Mouse (Mus musculus) kidney, embryonic 15.5 days (tissue): ENCODE results near the gene Prkcz. TPM values are rescaled to one million over a fixed set of nuclear protein-coding genes. Genes with fewer than 3 reads are reported as not detected.

Experiments
- ATAC-seq: fragments of 200-750 bp; cut with Nextera tagmentation; replicated peaks from 2 replicates; pipeline ENCODE4 v1.8.0; 2017; ENCODE audit warnings: moderate TSS enrichment; ENCODE audit not compliant: low FRiP score
- H3K27ac ChIP-seq: fragments of 300-500 bp; sonication (generic); 2 replicates; pipeline ENCODE4 v1.5.1; 2015; ENCODE audit warnings: mild to moderate bottlenecking, inconsistent platforms
- H3K27me3 ChIP-seq: fragments of 300-500 bp; sonication (generic); 2 replicates; pipeline ENCODE4 v1.6.1; 2015; ENCODE audit warnings: inconsistent platforms
- H3K36me3 ChIP-seq: fragments of 300-500 bp; sonication (generic); 2 replicates; pipeline ENCODE4 v1.6.1; 2015; ENCODE audit warnings: inconsistent platforms
- H3K4me1 ChIP-seq: fragments of 300-500 bp; sonication (generic); 2 replicates; pipeline ENCODE4 v1.6.1; 2015; ENCODE audit warnings: inconsistent platforms
- H3K4me2 ChIP-seq: fragments of 300-500 bp; sonication (generic); 2 replicates; pipeline ENCODE4 v1.6.1; 2015; ENCODE audit warnings: moderate library complexity, mild to moderate bottlenecking, inconsistent platforms
- H3K4me3 ChIP-seq: fragments of 300-500 bp; sonication (generic); replicated peaks from 2 replicates; pipeline ENCODE4 v1.5.1; 2015; ENCODE audit warnings: mild to moderate bottlenecking, inconsistent platforms
- H3K9ac ChIP-seq: fragments of 300-500 bp; sonication (generic); 2 replicates; pipeline ENCODE4 v1.6.1; 2015; ENCODE audit warnings: mild to moderate bottlenecking, inconsistent platforms
- H3K9me3 ChIP-seq: fragments of 300-500 bp; sonication (generic); replicated peaks from 2 replicates; pipeline ENCODE4 v1.6.1; 2016; ENCODE audit warnings: inconsistent platforms
- WGBS: fragments of 180-500 bp; shearing (Covaris S2); methylation state at CpG from one replicate; pipeline ENCODE4 v1.1.7; 2015; ENCODE audit warnings: mixed read lengths; 5-methylcytosine and 5-hydroxymethylcytosine counted together
- polyA plus RNA-seq: library from polyadenylated mRNA; unstranded; fragments of >200 nt; fragmentation: Nextera tagmentation; extraction: Ambion mirVana; gene quantifications from 2 replicates; pipeline ENCODE4 v1.2.1, GENCODE M21; 2015

Gene Prkcz
- polyA plus RNA-seq, 1 experiment from 2014 or later = 16.6 TPM

- Histone ChIP-seq H3K4me3 (no peak overlapping the region), H3K27ac (peak overlapping the region; percentile 19), H3K9ac (no peak overlapping the region), H3K9me3 (no peaks in the 10 kb centered on the region), H3K4me2 (no peak overlapping the region), H3K36me3 (no peaks in the 10 kb centered on the region), H3K27me3 (0 out of 2 replicates have a peak, but pooled peaks cover 3% of the 10 kb centered on the region), H3K4me1 (peaks cover 41% of the 10 kb centered on the region)
- 56% methylated on average over 6 of the region's 6 CpGs for WGBS
- no peak for ATAC-seq
These were observed 115.2 kb downstream of the Prkcz start for GRCm38 (mm10) chr4:155245770-155246492.

- no peak for ATAC-seq
- Histone ChIP-seq H3K4me2 (no peak overlapping the region), H3K27me3 (0 out of 2 replicates have a peak, but pooled peaks cover 3% of the 10 kb centered on the region), H3K9ac (no peak overlapping the region), H3K4me1 (peaks cover 28% of the 10 kb centered on the region), H3K36me3 (no peaks in the 10 kb centered on the region), H3K4me3 (no peak overlapping the region), H3K27ac (no peak overlapping the region), H3K9me3 (no peaks in the 10 kb centered on the region)
- WGBS = 87% methylated on average over 12 of the region's 12 CpGs
These were observed 117.9 kb downstream of the Prkcz start for GRCm38 (mm10) chr4:155243233-155243632.

DNA sequence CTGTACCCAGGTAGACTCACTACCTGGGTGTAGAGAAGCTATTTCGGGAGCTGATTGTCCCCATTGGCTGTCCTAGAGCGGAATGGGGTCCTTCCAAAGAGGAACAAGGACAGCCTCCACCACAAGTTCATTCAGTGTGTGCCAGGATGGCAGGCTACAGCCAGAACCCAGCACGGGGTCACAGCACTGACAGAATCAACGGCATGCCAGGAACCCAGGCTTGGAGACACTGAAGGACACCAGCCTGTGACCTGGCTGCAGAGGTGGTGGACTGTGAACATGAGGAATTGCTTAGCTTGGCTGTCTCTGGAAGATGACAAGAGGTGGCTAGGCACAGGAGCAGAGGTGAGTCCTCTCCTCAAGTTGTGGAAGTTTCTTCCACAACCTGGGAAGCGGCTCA is 118.9 kb downstream of the Prkcz start:
- Histone ChIP-seq H3K9me3 (no peaks in the 10 kb centered on the region), H3K9ac (no peak overlapping the region), H3K4me3 (no peak overlapping the region), H3K36me3 (no peaks in the 10 kb centered on the region), H3K27me3 (0 out of 2 replicates have a peak, but pooled peaks cover 3% of the 10 kb centered on the region), H3K4me1 (peaks cover 37% of the 10 kb centered on the region), H3K27ac (no peak overlapping the region), H3K4me2 (no peak overlapping the region)
- WGBS = 89% methylated on average over 5 of the region's 5 CpGs
- no peak for ATAC-seq

DNA sequence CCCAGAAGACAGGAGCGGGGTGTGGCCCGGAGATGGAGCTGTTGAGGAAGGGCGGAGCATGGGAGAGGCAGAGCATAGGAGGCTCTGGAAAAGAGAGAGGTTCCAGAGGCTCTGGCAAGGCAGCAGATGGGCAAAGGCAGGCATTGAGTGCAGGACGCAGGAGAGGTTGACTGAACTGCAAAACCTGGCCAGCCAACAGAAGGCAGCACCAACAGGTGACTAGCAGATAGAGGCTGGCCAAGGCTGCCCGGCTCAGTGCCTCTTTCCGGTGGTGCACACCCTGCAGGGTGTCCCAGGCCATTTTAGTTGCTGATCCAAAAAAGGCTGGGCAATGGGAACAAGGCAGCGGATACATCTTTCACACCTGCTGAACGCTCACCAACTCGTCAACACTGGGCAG is 119.4 kb downstream of the Prkcz start:
- 0 out of 2 replicates have a peak, but pooled peaks cover 3% of the 10 kb centered on the region for H3K27me3 ChIP-seq
- no peak overlapping the region for H3K27ac ChIP-seq
- no peak overlapping the region for H3K4me3 ChIP-seq
- no peak overlapping the region for H3K4me2 ChIP-seq
- no peak overlapping the region for H3K9ac ChIP-seq
- no peaks in the 10 kb centered on the region for H3K9me3 ChIP-seq
- H3K4me1 ChIP-seq = peaks cover 37% of the 10 kb centered on the region
- no peaks in the 10 kb centered on the region for H3K36me3 ChIP-seq
- no peak for ATAC-seq
- WGBS = 82% methylated on average over 9 of the region's 9 CpGs

DNA sequence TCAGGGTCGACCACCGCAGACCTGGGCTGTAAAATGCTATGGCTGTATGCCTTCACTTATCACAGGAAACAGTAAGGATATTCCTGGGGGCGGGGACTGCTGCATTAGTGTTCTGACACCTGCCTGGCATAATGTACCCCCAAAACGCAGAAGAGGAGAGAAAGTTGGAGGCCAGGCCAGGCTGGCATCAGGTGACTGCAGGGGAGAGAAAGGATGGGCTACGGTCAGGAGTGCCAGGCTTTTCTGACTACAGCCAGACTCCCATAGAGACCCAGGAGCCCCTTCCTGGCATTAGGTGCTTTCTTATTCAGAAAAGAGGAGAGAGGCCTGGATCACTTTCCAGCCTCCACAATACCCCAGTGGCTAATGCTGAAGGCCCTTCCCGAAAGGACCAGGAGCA is 121.7 kb downstream of the Prkcz start:
- Histone ChIP-seq H3K4me3 (no peak overlapping the region), H3K36me3 (no peaks in the 10 kb centered on the region), H3K27ac (no peak overlapping the region), H3K27me3 (0 out of 2 replicates have a peak, but pooled peaks cover 3% of the 10 kb centered on the region), H3K9me3 (no peaks in the 10 kb centered on the region), H3K9ac (no peak overlapping the region), H3K4me2 (no peak overlapping the region), H3K4me1 (peaks cover 43% of the 10 kb centered on the region)
- no peak for ATAC-seq
- WGBS = 57% methylated on average over 6 of the region's 6 CpGs

GRCm38 (mm10) chr4:155238276-155238675 is 122.9 kb downstream of the Prkcz start:
- 0 out of 2 replicates have a peak, but pooled peaks cover 3% of the 10 kb centered on the region for H3K27me3 ChIP-seq
- H3K4me1 ChIP-seq = peaks cover 55% of the 10 kb centered on the region
- peak; percentile 42 for ATAC-seq
- H3K36me3 ChIP-seq = no peaks in the 10 kb centered on the region
- H3K4me3 ChIP-seq = no peak overlapping the region
- H3K9me3 ChIP-seq = no peaks in the 10 kb centered on the region
- H3K4me2 ChIP-seq = peak overlapping the region; percentile 33; the same call in 1 of the 2 replicates
- H3K27ac ChIP-seq = peak overlapping the region; percentile 99
- no peak overlapping the region for H3K9ac ChIP-seq
- WGBS = 47% methylated on average over 5 of the region's 5 CpGs

DNA sequence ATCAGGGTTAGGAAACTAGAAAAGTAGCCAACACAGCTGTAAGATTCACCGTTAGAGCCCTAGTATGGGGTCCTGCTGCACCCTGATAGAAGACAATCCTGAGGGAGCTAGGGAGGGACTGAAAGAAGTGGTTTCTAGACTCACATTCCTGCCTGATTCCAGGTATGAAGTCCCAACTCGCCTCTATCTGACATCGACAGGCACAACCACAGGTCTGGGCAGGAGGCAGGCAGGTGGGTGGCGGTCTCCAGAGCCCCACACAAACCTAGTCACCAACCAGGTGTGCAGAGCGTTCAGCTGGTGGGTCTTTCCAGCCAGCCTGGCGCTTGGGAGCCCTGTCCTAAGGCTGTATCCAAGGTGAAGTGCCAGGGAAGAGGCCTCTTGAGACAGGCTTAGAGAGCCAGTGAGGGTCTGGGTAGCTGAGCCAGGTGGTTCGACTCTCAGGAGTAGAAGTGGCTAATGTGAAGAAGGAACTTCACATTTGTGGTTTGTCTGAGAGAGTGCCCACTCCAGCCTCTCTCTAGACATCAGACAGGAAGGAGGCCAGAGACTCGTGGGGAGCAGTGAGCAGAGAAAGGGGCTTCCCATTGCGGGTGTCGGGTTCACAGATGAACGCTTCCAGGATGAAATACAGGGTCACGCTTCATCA is 124.3 kb downstream of the Prkcz start:
- Histone ChIP-seq H3K27ac (peak overlapping the region; percentile 99), H3K4me1 (peaks cover 60% of the 10 kb centered on the region), H3K4me2 (no peak overlapping the region), H3K4me3 (no peak overlapping the region), H3K36me3 (no peaks in the 10 kb centered on the region), H3K9me3 (no peaks in the 10 kb centered on the region), H3K9ac (no peak overlapping the region), H3K27me3 (0 out of 2 replicates have a peak, but pooled peaks cover 3% of the 10 kb centered on the region)
- 62% methylated on average over 12 of the region's 12 CpGs for WGBS
- no peak for ATAC-seq

DNA sequence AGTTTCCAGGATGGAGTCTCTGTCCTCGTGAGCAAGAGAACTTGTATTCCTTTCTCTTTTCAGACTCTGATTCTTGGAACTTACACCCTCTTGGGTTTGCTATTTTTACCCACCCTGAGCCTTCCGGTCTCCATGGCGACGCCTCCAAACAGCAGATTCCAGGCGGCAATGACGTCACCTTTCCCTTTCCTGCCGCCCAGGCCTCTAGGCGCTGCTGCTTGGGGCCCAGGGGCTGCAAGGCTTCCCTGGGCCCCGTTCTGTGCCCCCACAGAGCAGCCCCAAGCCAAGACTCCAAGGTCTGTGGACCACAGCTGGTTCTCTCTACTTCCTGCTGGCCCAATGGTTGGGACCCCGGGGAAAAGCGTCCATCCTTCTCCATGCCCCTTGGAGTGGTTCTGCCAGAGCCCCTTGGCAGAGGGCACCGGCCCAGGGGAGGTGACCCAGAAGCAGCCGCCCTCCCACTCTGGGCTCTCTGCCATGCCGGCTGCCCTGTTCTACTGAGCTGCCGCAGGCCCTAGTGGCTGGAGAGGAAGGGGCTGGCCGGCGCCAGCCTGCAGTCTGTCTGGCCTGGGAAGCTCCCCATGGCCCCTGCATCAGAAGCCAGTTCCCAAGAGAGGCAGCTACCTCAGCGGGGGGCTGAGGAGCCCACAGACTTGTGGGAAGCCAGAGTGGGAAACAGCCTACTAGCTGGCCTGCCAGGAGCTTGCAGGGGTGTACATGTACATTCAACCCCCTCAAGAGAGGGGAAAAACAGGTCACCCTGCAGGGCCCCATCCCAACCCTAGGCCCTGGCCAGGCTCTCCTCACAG is 125.6 kb downstream of the Prkcz start:
- Histone ChIP-seq H3K9me3 (no peaks in the 10 kb centered on the region), H3K27ac (peak overlapping the region; percentile 99), H3K36me3 (no peaks in the 10 kb centered on the region), H3K27me3 (no peaks in the 10 kb centered on the region), H3K9ac (peak overlapping the region; percentile 45), H3K4me1 (peaks cover 71% of the 10 kb centered on the region), H3K4me3 (0 out of 2 replicates have a peak overlapping the region, but pooled peaks have one; percentile 13), H3K4me2 (peak overlapping the region; percentile 49)
- peak; percentile 74 for ATAC-seq
- WGBS = 10% methylated on average over 18 of the region's 18 CpGs

DNA sequence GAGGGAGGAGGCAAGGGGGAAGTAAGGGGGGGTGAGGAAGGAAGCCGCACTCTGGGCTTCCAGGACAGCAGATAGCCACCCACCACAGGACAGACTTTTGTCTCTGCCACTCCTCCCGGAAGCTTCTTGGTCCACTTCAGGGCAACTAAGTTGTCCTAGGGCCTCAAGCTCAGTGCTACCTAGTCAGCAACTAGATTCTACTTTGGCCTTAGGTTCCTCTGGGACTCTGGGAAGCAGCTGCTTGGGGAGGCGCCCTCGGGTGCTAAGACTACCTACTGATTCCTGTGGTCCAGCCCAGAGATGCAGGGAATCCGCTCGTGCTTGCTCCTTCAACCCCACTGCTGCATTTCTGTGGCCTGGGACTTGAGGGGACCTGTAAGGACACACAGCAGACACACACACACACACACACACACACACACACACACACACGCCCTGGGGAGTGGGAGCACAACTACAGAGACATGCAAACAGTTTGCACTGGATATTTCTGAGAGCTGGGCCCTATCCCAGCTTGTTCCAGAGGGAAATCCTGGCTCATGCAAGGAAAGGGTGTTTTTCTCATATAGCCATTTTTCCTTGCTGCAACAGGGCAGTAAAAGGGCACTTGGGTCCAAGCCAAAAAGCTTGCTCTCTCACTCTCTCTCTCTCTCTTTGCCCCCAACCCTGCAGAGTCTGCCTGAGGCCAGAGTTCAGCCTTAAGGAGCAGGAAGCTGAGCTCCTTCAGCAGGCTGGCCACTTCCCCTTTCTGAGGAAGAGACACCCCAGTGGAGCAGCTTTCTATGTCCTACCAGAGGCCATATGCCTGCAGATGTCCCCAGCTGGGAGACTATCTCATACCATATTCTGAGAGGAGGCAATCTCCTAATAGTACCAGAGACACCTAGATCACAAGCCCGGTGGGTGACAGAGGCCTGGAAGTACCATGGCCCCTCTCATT is 126.5 kb downstream of the Prkcz start:
- Histone ChIP-seq H3K36me3 (no peaks in the 10 kb centered on the region), H3K4me3 (no peak overlapping the region), H3K4me1 (peaks cover 71% of the 10 kb centered on the region), H3K27me3 (no peaks in the 10 kb centered on the region), H3K9ac (peak overlapping the region; percentile 45), H3K4me2 (peak overlapping the region; percentile 49), H3K27ac (peak overlapping the region; percentile 99), H3K9me3 (no peaks in the 10 kb centered on the region)
- WGBS = 40% methylated on average over 8 of the region's 8 CpGs
- ATAC-seq = peak; percentile 16; the same call in 1 of the 2 replicates

- peak; percentile 69 for ATAC-seq
- WGBS = 9% methylated on average over 10 of the region's 10 CpGs
- H3K27me3 ChIP-seq = no peaks in the 10 kb centered on the region
- peaks cover 71% of the 10 kb centered on the region for H3K4me1 ChIP-seq
- no peaks in the 10 kb centered on the region for H3K9me3 ChIP-seq
- H3K27ac ChIP-seq = peak overlapping the region; percentile 99
- H3K36me3 ChIP-seq = no peaks in the 10 kb centered on the region
- H3K4me2 ChIP-seq = peak overlapping the region; percentile 49
- no peak overlapping the region for H3K4me3 ChIP-seq
- peak overlapping the region; percentile 16; the same call in 1 of the 2 replicates for H3K9ac ChIP-seq
These were observed 127.3 kb downstream of the Prkcz start for GRCm38 (mm10) chr4:155233878-155234277.

DNA sequence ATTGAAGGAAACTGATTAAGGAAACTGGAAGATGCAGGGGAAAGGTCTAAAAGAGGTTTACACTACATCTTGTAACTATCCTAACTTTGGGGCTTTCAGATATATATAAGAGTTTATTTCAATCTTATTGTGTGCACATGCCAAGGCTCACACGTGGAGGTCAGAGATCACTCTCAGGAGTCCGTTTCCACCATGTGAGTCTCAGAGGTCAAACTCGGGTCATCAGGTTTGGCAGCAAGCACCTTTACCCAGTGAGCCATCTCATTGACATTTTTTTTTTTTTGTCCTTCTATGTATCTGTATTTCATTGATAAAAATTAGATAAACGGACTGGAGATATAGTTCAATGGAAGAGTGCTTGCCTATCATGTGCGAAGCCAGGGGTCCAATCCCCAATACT is 132.7 kb downstream of the Prkcz start:
- Histone ChIP-seq H3K4me3 (no peak overlapping the region), H3K4me1 (peaks cover 25% of the 10 kb centered on the region), H3K27me3 (no peaks in the 10 kb centered on the region), H3K4me2 (no peak overlapping the region), H3K27ac (no peak overlapping the region), H3K9me3 (no peaks in the 10 kb centered on the region), H3K9ac (no peak overlapping the region), H3K36me3 (no peaks in the 10 kb centered on the region)
- 75% methylated on average over 5 of the region's 5 CpGs for WGBS
- no peak for ATAC-seq
